Mouse (Mus musculus) testis, postnatal 14 days (tissue): ENCODE measurements around the gene Cetn3.

ENCODE experiments used
- DNase-seq: peaks from one replicate; pipeline ENCODE4 v3.0.0; 2021; ENCODE audit warnings: low spot score

Cetn3 gene

GRCm38 (mm10) chr13:81822750-81823149 lies 39.9 kb downstream of the Cetn3 start:
- DNase-seq, result no peak

- DNase-seq, result no peak
Observed at GRCm38 (mm10) chr13:81824576-81825330, 41.9 kb downstream of the Cetn3 start.

- DNase-seq, result no peak
Observed at GRCm38 (mm10) chr13:81828486-81828885, 45.6 kb downstream of the Cetn3 start.

GRCm38 (mm10) chr13:81831838-81832237 lies 49.0 kb downstream of the Cetn3 start:
- no peak for DNase-seq

GRCm38 (mm10) chr13:81836386-81837177 lies 53.7 kb downstream of the Cetn3 start:
- DNase-seq, result no peak

GRCm38 (mm10) chr13:81838016-81838415 lies 55.1 kb downstream of the Cetn3 start:
- no peak for DNase-seq

GRCm38 (mm10) chr13:81838948-81839347 lies 56.1 kb downstream of the Cetn3 start:
- no peak for DNase-seq

GRCm38 (mm10) chr13:81840246-81840645 lies 57.4 kb downstream of the Cetn3 start:
- DNase-seq, result no peak

- DNase-seq, result no peak
Observed at GRCm38 (mm10) chr13:81840646-81841045, 57.8 kb downstream of the Cetn3 start.

GRCm38 (mm10) chr13:81842278-81842677 lies 59.4 kb downstream of the Cetn3 start:
- DNase-seq, result no peak
